Mouse (Mus musculus) G1E (cell line): ENCODE results near the gene Ano1. TPM values are rescaled to one million over a fixed set of nuclear protein-coding genes. Genes with fewer than 3 reads are reported as not detected.

Experiments used
- ATAC-seq: 2 replicates; pipeline ENCODE4 v1.8.0; 2016; ENCODE audit warnings: mild to moderate bottlenecking; ENCODE audit not compliant: insufficient number of reproducible peaks, poor library complexity, low FRiP score, severe bottlenecking; ENCODE audit errors: extremely low read depth
- DNase-seq: peaks from one replicate; pipeline ENCODE4 v3.0.0; 2012; ENCODE audit warnings: low spot score
- H3K27me3 ChIP-seq: 2 replicates; pipeline ENCODE4 v1.6.1; 2012; ENCODE audit warnings: mild to moderate bottlenecking, low read length, inconsistent platforms; ENCODE audit not compliant: insufficient read depth
- H3K36me3 ChIP-seq: replicated peaks from 2 replicates; pipeline ENCODE3; 2012; ENCODE audit warnings: mild to moderate bottlenecking, inconsistent platforms
- H3K4me1 ChIP-seq: 2 replicates; pipeline ENCODE4 v1.6.1; 2012; ENCODE audit warnings: low read depth, low read length, inconsistent platforms, mixed read lengths; ENCODE audit not compliant: insufficient read depth
- H3K4me3 ChIP-seq: 2 replicates; pipeline ENCODE4 v1.5.1; 2012; ENCODE audit warnings: low read depth, mild to moderate bottlenecking, inconsistent platforms, low read length, moderate library complexity, mixed read lengths
- H3K9me3 ChIP-seq: replicated peaks from 2 replicates; pipeline ENCODE4 v1.6.1; 2012; ENCODE audit warnings: inconsistent platforms
- CTCF ChIP-seq: IDR thresholded peaks from 2 replicates; pipeline ENCODE4 v1.5.1; 2012; ENCODE audit warnings: low read depth, low read length, inconsistent platforms, mixed read lengths
- GATA1 ChIP-seq: IDR thresholded peaks from 2 replicates; pipeline ENCODE4 v1.6.1; 2012; ENCODE audit warnings: borderline replicate concordance, low read length, inconsistent platforms, mixed read lengths
- GATA2 ChIP-seq: IDR thresholded peaks from 2 replicates; pipeline ENCODE4 v1.6.1; 2012; ENCODE audit warnings: low read depth, low read length, inconsistent platforms, borderline replicate concordance
- POLR2AphosphoS5 ChIP-seq: IDR thresholded peaks from 2 replicates; pipeline ENCODE4 v1.6.1; 2012; ENCODE audit warnings: low read depth, low read length, inconsistent platforms; ENCODE audit not compliant: insufficient replicate concordance
- TAL1 ChIP-seq: conservative IDR thresholded peaks from 2 replicates; pipeline ENCODE4 v1.6.1; 2012; ENCODE audit warnings: low read depth, low read length, inconsistent platforms, mixed read lengths
- polyA plus RNA-seq: library from polyadenylated mRNA; stranded (reverse); fragments of >175 nt; gene quantifications from 2 replicates; pipeline ENCODE4 v1.2.3, GENCODE M21; 2012
- total RNA-seq, 2 experiments: library from RNA; stranded (forward) in 1 of 2; stranded (reverse) in 1 of 2; fragments of 200-1000 nt in 1 of 2; fragments of >200 nt in 1 of 2; fragmentation: Nextera tagmentation in 1 of 2; gene quantifications; 2 replicates each; pipeline ENCODE4 v1.2.3; 2014 to 2017

Gene Ano1
- total and polyA plus RNA-seq, 3 experiments = 1.8 to 7.1 (median 3.7) TPM

DNA sequence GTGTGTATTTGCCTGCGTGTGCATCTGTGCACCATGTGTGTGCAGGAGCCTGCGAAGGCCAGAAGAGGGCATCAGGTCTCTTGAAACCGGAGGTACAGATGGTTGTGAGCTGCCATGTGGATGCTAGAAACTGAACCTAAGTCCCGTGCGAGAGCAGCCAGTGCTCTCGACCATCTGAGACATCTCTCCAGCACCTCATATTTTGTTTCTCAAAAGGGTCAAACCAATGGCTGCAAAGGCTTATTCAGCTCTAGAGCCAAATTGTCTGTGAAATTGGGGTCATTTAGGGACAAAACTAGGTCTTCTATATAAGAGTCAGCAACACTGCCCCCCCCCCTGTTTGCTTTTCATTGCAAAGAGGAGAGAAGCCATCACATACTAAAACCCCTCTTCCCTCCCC is 84.7 kb downstream of the Ano1 start:
- Histone ChIP-seq H3K4me1 (no peaks in the 10 kb centered on the region), H3K36me3 (peaks cover 5% of the 10 kb centered on the region), H3K9me3 (no peaks in the 10 kb centered on the region), H3K27me3 (no peaks in the 10 kb centered on the region; the same call in 1 of the 2 replicates), H3K4me3 (no peak overlapping the region)
- TF ChIP-seq GATA2 (no peak), CTCF (no peak), TAL1 (no peak), POLR2AphosphoS5 (no peak), GATA1 (no peak)
- ATAC-seq = no peak
- no peak for DNase-seq

GRCm38 (mm10) chr7:144665585-144665984 is 86.2 kb downstream of the Ano1 start:
- H3K36me3 ChIP-seq = peaks cover 5% of the 10 kb centered on the region
- TF ChIP-seq TAL1 (no peak), GATA2 (no peak), CTCF (no peak), POLR2AphosphoS5 (no peak), GATA1 (no peak)
- DNase-seq (no peak), ATAC-seq (no peak)
- H3K27me3 ChIP-seq = no peaks in the 10 kb centered on the region; the same call in 1 of the 2 replicates
- H3K4me3 ChIP-seq = no peak overlapping the region
- H3K9me3 ChIP-seq = no peaks in the 10 kb centered on the region
- no peaks in the 10 kb centered on the region for H3K4me1 ChIP-seq

DNA sequence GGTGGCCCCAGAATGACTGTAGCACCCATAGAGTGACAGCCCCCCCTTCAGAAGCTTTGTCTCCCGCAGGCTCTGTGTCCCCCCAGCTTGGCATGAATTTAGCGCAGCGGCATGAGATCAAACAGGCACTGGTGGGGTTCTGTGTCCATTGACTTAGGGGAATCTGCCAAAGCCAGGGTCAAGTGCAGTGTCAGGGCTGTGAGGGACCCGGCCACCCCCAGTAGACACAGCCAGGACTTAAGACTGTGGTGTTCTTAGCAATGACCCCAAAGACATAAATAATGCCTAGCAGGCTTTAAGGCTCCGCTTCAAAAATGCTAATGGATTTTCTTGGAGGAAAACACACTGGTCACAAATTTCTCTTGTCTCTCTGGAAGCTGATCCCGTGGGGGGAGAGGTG is 88.2 kb downstream of the Ano1 start:
- Histone ChIP-seq H3K36me3 (no peaks in the 10 kb centered on the region), H3K27me3 (no peaks in the 10 kb centered on the region; the same call in 1 of the 2 replicates), H3K9me3 (no peaks in the 10 kb centered on the region), H3K4me1 (no peaks in the 10 kb centered on the region), H3K4me3 (no peak overlapping the region)
- TF ChIP-seq GATA2 (no peak), GATA1 (no peak), POLR2AphosphoS5 (no peak), CTCF (no peak), TAL1 (no peak)
- no peak for DNase-seq
- no peak for ATAC-seq

DNA sequence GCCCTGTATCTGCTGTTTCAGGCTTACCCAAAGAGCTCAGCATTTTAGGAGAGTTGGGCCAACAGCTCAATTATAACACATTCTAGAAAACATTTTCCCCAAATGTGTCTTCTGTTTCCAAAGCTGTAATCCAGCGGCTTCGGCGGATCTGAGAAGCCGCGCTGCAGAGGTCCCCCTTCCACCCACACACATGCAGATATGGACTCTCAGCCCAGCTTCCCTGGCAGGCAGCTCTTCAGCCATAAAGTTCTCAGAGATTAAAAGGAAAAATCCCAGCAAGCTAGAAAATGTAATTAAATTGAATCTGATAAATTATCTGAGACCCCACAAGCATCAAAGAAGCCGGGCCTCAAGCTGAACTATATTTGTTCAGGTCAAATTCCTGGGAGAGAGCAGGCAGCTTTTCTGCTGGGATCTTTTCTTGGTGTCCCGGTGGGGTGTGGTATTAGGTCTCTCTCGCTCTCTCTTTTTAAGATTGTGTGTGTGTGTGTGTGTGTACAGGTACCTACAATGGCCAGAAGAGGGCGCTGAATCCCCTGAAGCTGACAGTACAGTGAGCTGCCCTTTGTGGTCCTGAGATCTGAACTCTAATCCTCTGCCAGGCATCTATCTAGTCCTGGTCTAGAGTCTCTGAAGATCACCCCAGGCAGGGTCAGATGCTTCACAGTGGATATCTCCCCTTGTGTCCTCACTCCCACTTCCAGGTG is 95.4 kb downstream of the Ano1 start:
- no peaks in the 10 kb centered on the region for H3K27me3 ChIP-seq
- DNase-seq (no peak), ATAC-seq (no peak)
- TF ChIP-seq GATA2 = no peak
- no peak for TF ChIP-seq CTCF
- TF ChIP-seq TAL1 = no peak
- TF ChIP-seq GATA1 = no peak
- no peak for TF ChIP-seq POLR2AphosphoS5
- no peaks in the 10 kb centered on the region for H3K4me1 ChIP-seq
- H3K4me3 ChIP-seq = no peak overlapping the region
- peaks cover 28% of the 10 kb centered on the region for H3K36me3 ChIP-seq
- H3K9me3 ChIP-seq = no peaks in the 10 kb centered on the region

DNA sequence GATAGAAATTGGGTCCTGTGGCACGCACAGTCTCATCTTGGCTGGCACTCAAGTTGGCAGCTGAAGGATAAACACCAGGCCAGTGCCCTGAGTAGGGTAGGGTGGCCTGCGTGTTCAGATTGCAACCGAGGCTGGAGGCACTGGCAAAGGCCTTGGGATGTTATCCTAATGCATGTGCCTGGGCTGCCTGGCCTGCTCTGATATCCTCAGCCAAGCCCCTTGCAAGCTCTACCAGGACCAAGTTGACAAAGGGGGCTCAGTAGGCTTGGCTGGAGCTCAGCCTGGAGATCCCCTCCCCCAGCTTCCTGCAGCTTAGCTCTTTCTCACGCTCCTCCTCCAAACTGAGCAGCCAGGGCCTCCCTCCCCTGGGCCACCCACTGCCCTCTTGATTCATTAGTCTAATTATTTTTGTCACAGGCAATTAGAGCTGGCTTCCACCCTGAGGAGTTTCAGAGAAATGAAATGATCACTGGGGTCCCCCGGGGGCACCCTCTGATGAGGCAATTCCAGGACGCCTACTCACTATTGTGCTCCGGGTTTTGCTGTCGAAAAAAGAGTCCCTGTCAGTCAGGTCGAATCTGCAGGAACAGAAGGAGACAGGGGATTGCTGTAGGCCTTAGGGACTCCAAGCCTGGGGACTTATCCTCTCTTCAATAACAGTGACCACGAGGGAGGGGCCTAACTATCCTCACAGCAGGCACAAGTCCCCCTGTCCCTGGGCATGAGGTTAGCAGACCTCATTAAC is 97.9 kb downstream of the Ano1 start:
- ATAC-seq = no peak
- Histone ChIP-seq H3K27me3 (no peaks in the 10 kb centered on the region), H3K4me3 (no peak overlapping the region), H3K36me3 (peaks cover 28% of the 10 kb centered on the region), H3K4me1 (no peaks in the 10 kb centered on the region), H3K9me3 (no peaks in the 10 kb centered on the region)
- TF ChIP-seq CTCF = no peak
- TF ChIP-seq GATA2 = no peak
- TF ChIP-seq TAL1 = no peak
- no peak for TF ChIP-seq GATA1
- TF ChIP-seq POLR2AphosphoS5 = no peak
- no peak for DNase-seq

DNA sequence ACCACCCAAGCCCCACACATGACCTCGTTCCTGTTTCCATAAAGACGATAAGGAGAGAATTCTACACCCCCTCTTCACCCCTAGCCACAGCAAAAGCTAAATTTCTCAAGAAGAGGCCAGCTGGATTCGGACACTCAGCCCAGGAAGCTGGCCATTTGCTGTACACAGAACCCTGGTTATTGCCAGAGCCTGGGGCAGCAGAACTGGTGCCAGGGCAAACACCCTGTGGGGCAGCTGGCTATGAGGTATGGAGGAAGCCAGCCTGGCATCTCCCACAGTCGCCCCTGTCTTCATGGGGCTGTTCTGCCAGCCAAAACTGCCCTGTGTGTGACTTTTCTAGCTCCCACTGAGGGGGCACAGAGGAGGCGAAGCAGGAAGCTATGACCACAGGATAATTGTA is 104.2 kb downstream of the Ano1 start:
- no peak overlapping the region for H3K4me3 ChIP-seq
- no peaks in the 10 kb centered on the region for H3K9me3 ChIP-seq
- no peak for ATAC-seq
- H3K27me3 ChIP-seq = no peaks in the 10 kb centered on the region; the same call in 1 of the 2 replicates
- TF ChIP-seq TAL1 = no peak
- no peaks in the 10 kb centered on the region for H3K36me3 ChIP-seq
- H3K4me1 ChIP-seq = 0 out of 2 replicates have a peak, but pooled peaks cover 2% of the 10 kb centered on the region
- no peak for DNase-seq
